In the genomic region with DNA sequence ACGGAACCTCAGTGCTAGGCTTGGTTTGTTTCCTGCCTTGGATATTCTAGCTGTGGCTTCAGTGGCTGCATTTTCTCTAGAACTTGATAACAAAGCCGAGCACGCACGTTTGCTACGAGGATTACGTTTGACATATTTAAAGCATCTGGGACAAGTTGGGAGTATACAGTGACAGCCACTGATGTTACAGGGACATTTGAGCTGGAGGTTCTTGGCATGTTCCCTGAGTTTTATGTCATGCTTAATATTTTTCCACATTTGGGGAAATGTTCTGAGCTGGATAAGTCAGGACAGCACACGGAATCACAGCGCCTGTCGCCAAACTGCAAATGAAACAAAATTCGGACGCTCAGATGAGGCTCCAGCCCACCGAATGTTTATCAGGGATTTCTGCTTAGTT, we compare ENCODE assay signal across 22 mouse cellular contexts.
DNase-seq lines count a peak whose midpoint lies in the region; ATAC-seq and TF ChIP-seq lines count a peak whose summit lies in the region.
"Had no signal": no experiment of that assay in that cellular context is flagged by ENCODE, and none has a peak within 500 bp of the region (broad histone marks: within the 10 kb centered on the region; RNA-seq: fewer than 3 reads in every experiment).

No protein-coding gene starts in this region.

- peak overlapping the region; percentile 58 for H3K27ac ChIP-seq in gastrocnemius, adult 2 months
- no peak overlapping the region for H3K27ac ChIP-seq in limb, embryonic 14.5 days (replicated peaks; ENCODE audit: low read depth, low read length)
- H3K27ac ChIP-seq in limb, embryonic 10.5 days, result no peak overlapping the region
- no peak overlapping the region for H3K27ac ChIP-seq in lung, postnatal 0 days (ENCODE audit: low read length)
- H3K27ac ChIP-seq: embryonic facial prominence, embryonic 13.5 days; forebrain, embryonic 10.5 days; heart, embryonic 13.5 days; hindbrain, embryonic 10.5 days; hindbrain, embryonic 14.5 days had no signal

- H3K4me3 ChIP-seq in gastrocnemius, adult 2 months, result peak overlapping the region; percentile 31
- no peak overlapping the region for H3K4me3 ChIP-seq in limb, embryonic 14.5 days (replicated peaks; ENCODE audit: low read length)
- no peak overlapping the region for H3K4me3 ChIP-seq in limb, embryonic 10.5 days
- H3K4me3 ChIP-seq in lung, postnatal 0 days (ENCODE audit: low read depth, low read length), result no peak overlapping the region
- H3K4me3 ChIP-seq in lung, adult 2 months (replicated peaks; ENCODE audit: extremely low read depth, low read depth, low read length), result no peak overlapping the region
- H3K4me3 ChIP-seq: embryonic facial prominence, embryonic 13.5 days; erythroblast, embryonic 14.5 days; forebrain, embryonic 10.5 days; heart, embryonic 13.5 days; hindbrain, embryonic 10.5 days had no signal

- no peak for ATAC-seq in limb, embryonic 14.5 days (ENCODE audit: low FRiP score, low read depth)
- ATAC-seq in lung, postnatal 0 days, result peak; percentile 60
- ATAC-seq: activated CD4-positive, CD25-positive, alpha-beta regulatory T cell, adult 4 months; forebrain, embryonic 14.5 days; Patski had no signal

- TF ChIP-seq CTCF in gastrocnemius, adult 2 months (IDR thresholded peaks at IDR 0.05), result no peak
- no peak for TF ChIP-seq CTCF in lung, postnatal 0 days (IDR thresholded peaks at IDR 0.05)
- TF ChIP-seq CTCF in lung, adult 2 months (IDR thresholded peaks at IDR 0.05; ENCODE audit: insufficient read depth, low read length), result no peak

- 70% methylated on average over 12 of the region's 12 CpGs for WGBS in limb, embryonic 14.5 days
- WGBS in limb, embryonic 10.5 days, result 88% methylated on average over 12 of the region's 12 CpGs
- WGBS in lung, postnatal 0 days, result 63% methylated on average over 12 of the region's 12 CpGs
- WGBS in lung, adult 2 months, result 67% methylated on average over 12 of the region's 12 CpGs

- no peak for TF ChIP-seq POLR2A in limb, embryonic 14.5 days (IDR thresholded peaks at IDR 0.05; ENCODE audit: borderline replicate concordance, extremely low read depth, insufficient read depth, insufficient read length)
- no peak for TF ChIP-seq POLR2A in lung, adult 2 months (IDR thresholded peaks at IDR 0.05; ENCODE audit: borderline replicate concordance, extremely low read depth, low read depth, low read length)

- H3K4me1 ChIP-seq in limb, embryonic 14.5 days (ENCODE audit: control insufficient read depth, insufficient read depth, low read length), result 0 out of 2 replicates have a peak, but pooled peaks cover 2% of the 10 kb centered on the region
- H3K4me1 ChIP-seq in limb, embryonic 10.5 days, result no peaks in the 10 kb centered on the region
- peaks cover 3% of the 10 kb centered on the region; the same call in 1 of the 2 replicates for H3K4me1 ChIP-seq in lung, postnatal 0 days (ENCODE audit: insufficient read depth, low read depth, low read length)
- no peaks in the 10 kb centered on the region for H3K4me1 ChIP-seq in lung, adult 2 months (ENCODE audit: control insufficient read depth, insufficient read depth, low read length)

- intact Hi-C loops in gastrocnemius, adult 2 months (cut with DNase I), result no loop called here

- no peak overlapping the region for H3K4me2 ChIP-seq in limb, embryonic 14.5 days (replicated peaks; ENCODE audit: low read depth, low read length, severe bottlenecking)
- peak overlapping the region; percentile 14; the same call in 1 of the 2 replicates for H3K4me2 ChIP-seq in lung, postnatal 0 days (replicated peaks; ENCODE audit: low read depth, low read length)
- H3K4me2 ChIP-seq: embryonic facial prominence, embryonic 13.5 days; heart, embryonic 13.5 days; hindbrain, embryonic 14.5 days had no signal

- H3K36me3 ChIP-seq in limb, embryonic 14.5 days (ENCODE audit: control insufficient read depth, insufficient read depth, low read length), result no peaks in the 10 kb centered on the region
- no peaks in the 10 kb centered on the region for H3K36me3 ChIP-seq in limb, embryonic 10.5 days
- H3K36me3 ChIP-seq in lung, postnatal 0 days (ENCODE audit: insufficient read depth, low read length), result no peaks in the 10 kb centered on the region
- H3K36me3 ChIP-seq: embryonic facial prominence, embryonic 13.5 days; forebrain, embryonic 10.5 days; heart, embryonic 13.5 days; hindbrain, embryonic 10.5 days had no signal

- H3K9ac ChIP-seq in limb, embryonic 14.5 days (ENCODE audit: low read depth, low read length, severe bottlenecking), result no peak overlapping the region
- H3K9ac ChIP-seq in lung, postnatal 0 days (replicated peaks; ENCODE audit: low read depth), result no peak overlapping the region
- H3K9ac ChIP-seq: embryonic facial prominence, embryonic 13.5 days; heart, embryonic 13.5 days; hindbrain, embryonic 14.5 days had no signal

- no peaks in the 10 kb centered on the region for H3K27me3 ChIP-seq in limb, embryonic 14.5 days (ENCODE audit: control insufficient read depth, insufficient read depth, low read length)
- H3K27me3 ChIP-seq in limb, embryonic 10.5 days (ENCODE audit: low read depth, poor library complexity, severe bottlenecking), result no peaks in the 10 kb centered on the region
- H3K27me3 ChIP-seq in lung, postnatal 0 days (replicated peaks; ENCODE audit: insufficient read depth, low read length), result no peaks in the 10 kb centered on the region
- H3K27me3 ChIP-seq: CH12.LX; embryonic facial prominence, embryonic 13.5 days; Patski had no signal

- no peaks in the 10 kb centered on the region for H3K9me3 ChIP-seq in limb, embryonic 14.5 days (ENCODE audit: control insufficient read depth, low read length)
- H3K9me3 ChIP-seq in limb, embryonic 10.5 days (replicated peaks), result no peaks in the 10 kb centered on the region
- H3K9me3 ChIP-seq in lung, postnatal 0 days (ENCODE audit: low read length), result no peaks in the 10 kb centered on the region
- H3K9me3 ChIP-seq: embryonic facial prominence, embryonic 13.5 days; forebrain, embryonic 10.5 days; heart, embryonic 13.5 days; hindbrain, embryonic 10.5 days had no signal

- 0 out of 2 replicates have a peak, but pooled peaks have one; percentile 10 for TF ChIP-seq EP300 in lung, postnatal 0 days (IDR thresholded peaks at IDR 0.05)

- DNase-seq in gastrocnemius, adult 2 months, result no peak
- no peak for DNase-seq in gastrocnemius, adult 8-10 months (ENCODE audit: low spot score in 2 of 2)
- DNase-seq in limb, embryonic 14.5 days (ENCODE audit: low spot score), result peak; percentile 50
- DNase-seq in limb, embryonic 10.5 days (ENCODE audit: low spot score), result no peak
- DNase-seq in lung, postnatal 0 days (ENCODE audit: low spot score), result peak; percentile 66
- DNase-seq in lung, adult 2 months, result no peak
- no peak for DNase-seq in urinary bladder, adult 2 months (ENCODE audit: low spot score)
- DNase-seq: adrenal gland, postnatal 14 days; cerebellum, adult 11-12 months; cerebellum, adult 9-10 months; cerebellum, postnatal 25 days; gastrocnemius, postnatal 14 days had no signal

Comparison
In these comparisons a context has a peak if more than half of its experiments do, and no peak if none do; other contexts are left out.
1. DNase-seq: peak in limb, embryonic 14.5 days (single experiment) and lung, postnatal 0 days (single experiment); none in gastrocnemius, adult 2 months (single experiment), gastrocnemius, adult 8-10 months (0 of 2), limb, embryonic 10.5 days (single experiment), lung, adult 2 months (single experiment) and urinary bladder, adult 2 months (single experiment).